Mouse (Mus musculus) spleen, adult 2 months (tissue): Measurements from ENCODE around the gene Drc1.

Source experiments
- CTCF ChIP-seq: fragments of 200-500 bp; IDR thresholded peaks from 2 replicates; pipeline ENCODE4 v1.5.1; 2011; ENCODE audit warnings: mild to moderate bottlenecking, inconsistent platforms; ENCODE audit not compliant: insufficient read depth, insufficient read length, insufficient replicate concordance; ENCODE audit errors: extremely low read depth
- POLR2A ChIP-seq: fragments of 200-500 bp; IDR thresholded peaks from 2 replicates; pipeline ENCODE4 v1.6.1; 2011; ENCODE audit warnings: low read depth, low read length, inconsistent platforms

DNA sequence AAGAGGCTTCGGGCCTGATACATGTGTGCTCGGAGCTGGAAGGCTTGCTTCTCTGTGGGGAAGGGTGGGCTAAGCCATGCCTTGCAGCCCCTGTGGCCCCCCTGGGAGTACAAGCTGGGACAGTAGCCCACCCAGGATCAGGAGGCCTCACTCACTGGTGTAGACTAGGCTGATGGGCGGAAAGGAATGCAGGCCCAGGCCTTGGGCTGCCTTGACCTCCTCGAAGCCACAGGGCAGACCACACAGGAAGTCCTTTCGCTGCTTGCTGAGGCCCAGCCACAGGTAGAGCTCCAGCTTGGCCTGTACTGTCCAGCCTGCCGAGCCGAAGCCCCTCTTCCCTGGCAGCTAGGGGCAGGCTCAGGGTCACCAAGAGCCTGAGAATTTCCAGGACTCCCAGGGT, 101.7 kb downstream of the Drc1 start:
- TF ChIP-seq POLR2A (no peak), CTCF (no peak)
